Mouse (Mus musculus): ENCODE measurements around the gene Arfgap3. TPM values are rescaled to one million over a fixed set of nuclear protein-coding genes. Genes with fewer than 3 reads are reported as not detected.
"Not testable (repeated sequence)": the region's sequence is repeated elsewhere in the genome, so short reads cannot be mapped to it uniquely, and the experiment has no call there.

Gene Arfgap3
- polyA plus RNA-seq, 1 experiment, result 139 TPM

DNA sequence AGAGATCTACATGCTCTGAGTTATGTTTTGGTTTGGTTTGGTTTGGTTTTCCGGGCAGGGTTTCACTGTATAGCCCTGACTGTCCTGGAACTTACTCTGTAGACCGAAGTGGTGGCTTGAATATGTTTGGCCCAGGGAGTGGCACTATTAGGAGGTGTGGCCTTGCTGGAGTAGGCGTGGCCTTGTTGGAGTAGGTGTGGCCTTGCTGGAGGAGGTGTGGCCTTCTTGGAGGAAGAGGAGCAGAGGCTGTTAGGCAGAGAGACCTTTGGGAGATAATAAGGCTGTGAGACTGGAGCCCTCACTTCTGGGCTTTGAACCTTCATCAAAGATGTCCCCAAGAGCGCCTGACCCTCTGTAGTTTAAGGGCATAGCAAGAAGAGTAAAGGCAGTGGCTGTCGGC, 71.5 kb downstream of the Arfgap3 start:
- no peak for TF ChIP-seq CTCF (IDR thresholded peaks at IDR 0.05; ENCODE audit: control insufficient read depth, insufficient read depth, insufficient replicate concordance, low read depth, low read length)
- TF ChIP-seq POLR2A (IDR thresholded peaks at IDR 0.05; ENCODE audit: control insufficient read depth, low read depth, low read length), result no peak
- no peaks in the 10 kb centered on the region for H3K27me3 ChIP-seq (ENCODE audit: control insufficient read depth, insufficient read depth, low read length)
- no peaks in the 10 kb centered on the region for H3K4me1 ChIP-seq (ENCODE audit: control insufficient read depth, insufficient read depth, low read length)
- H3K4me3 ChIP-seq (ENCODE audit: control insufficient read depth, low read depth, low read length), result no peak overlapping the region
- no peak overlapping the region for H3K27ac ChIP-seq (ENCODE audit: control insufficient read depth, insufficient read depth, low read depth, low read length)
- H3K36me3 ChIP-seq (ENCODE audit: control insufficient read depth, insufficient read depth, low read length), result no peaks in the 10 kb centered on the region

DNA sequence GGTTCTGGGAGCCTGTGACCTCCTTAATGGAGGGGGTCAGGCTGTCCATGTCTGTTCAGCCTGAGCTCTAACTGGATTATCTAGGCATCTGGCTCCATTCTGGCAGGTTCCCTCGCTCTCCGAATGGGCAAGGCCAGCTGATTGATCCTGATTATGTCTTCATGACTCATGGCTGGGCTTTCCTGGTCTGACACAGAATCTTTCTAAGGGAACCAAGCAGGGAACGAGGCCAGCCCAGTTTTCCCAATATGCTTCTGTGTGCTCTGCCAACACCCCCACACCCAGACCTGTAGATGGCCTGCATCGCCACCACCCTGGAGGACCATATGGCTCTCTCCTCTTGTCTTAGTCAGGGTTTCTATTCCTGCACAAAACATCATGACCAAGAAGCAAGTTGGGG, 72.6 kb downstream of the Arfgap3 start:
- TF ChIP-seq CTCF (IDR thresholded peaks at IDR 0.05; ENCODE audit: control insufficient read depth, insufficient read depth, insufficient replicate concordance, low read depth, low read length) (no peak), POLR2A (IDR thresholded peaks at IDR 0.05; ENCODE audit: control insufficient read depth, low read depth, low read length) (no peak)

DNA sequence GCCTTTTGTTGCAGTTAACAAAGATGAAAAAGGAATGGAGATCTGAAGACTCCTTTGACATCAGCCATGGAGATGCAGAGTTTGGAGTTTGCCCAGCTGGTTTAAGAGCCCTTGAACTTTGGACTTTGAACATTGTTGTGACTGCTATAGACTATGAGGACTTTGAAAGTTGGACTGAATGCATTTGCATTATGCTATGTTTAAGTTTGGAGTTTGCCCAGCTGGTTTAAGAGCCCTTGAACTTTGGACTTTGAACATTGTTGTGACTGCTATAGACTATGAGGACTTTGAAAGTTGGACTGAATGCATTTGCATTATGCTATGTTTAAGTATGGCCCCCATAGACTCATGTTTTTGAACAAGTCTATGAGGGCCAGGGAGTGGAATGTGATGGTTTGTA, 75.8 kb downstream of the Arfgap3 start:
- not testable (repeated sequence) for H3K27me3 ChIP-seq (ENCODE audit: control insufficient read depth, insufficient read depth, low read length); H3K4me3 ChIP-seq (ENCODE audit: control insufficient read depth, low read depth, low read length); H3K4me1 ChIP-seq (ENCODE audit: control insufficient read depth, insufficient read depth, low read length); H3K36me3 ChIP-seq (ENCODE audit: control insufficient read depth, insufficient read depth, low read length); H3K27ac ChIP-seq (ENCODE audit: control insufficient read depth, insufficient read depth, low read depth, low read length)

More for the DNA sequence above, 72.6 kb downstream of the Arfgap3 start:
- Histone ChIP-seq H3K36me3 (ENCODE audit: control insufficient read depth, insufficient read depth, low read length) (no peaks in the 10 kb centered on the region), H3K4me3 (ENCODE audit: control insufficient read depth, low read depth, low read length) (no peak overlapping the region), H3K4me1 (ENCODE audit: control insufficient read depth, insufficient read depth, low read length) (no peaks in the 10 kb centered on the region), H3K27ac (ENCODE audit: control insufficient read depth, insufficient read depth, low read depth, low read length) (no peak overlapping the region), H3K27me3 (ENCODE audit: control insufficient read depth, insufficient read depth, low read length) (no peaks in the 10 kb centered on the region)

DNA sequence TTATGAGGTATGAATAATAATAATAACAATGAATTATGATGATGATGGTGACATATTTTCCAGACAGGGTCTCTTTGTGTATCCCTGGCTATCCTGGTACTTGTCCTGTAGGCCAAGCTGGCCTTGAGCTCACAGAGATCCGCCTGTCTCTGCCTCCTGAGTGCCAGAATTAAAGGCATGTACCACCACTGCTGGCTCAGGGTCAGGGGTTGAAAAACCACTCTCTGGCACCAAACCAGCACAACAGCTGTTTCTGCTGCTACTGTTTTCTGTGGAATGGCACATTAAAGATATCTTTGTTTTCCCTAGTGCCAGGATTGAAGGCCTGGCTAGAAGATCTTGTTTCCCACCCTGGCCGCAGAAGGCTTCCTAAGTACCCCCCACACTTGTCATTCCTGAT, 77.0 kb downstream of the Arfgap3 start:
- no peak for TF ChIP-seq POLR2A (IDR thresholded peaks at IDR 0.05; ENCODE audit: control insufficient read depth, low read depth, low read length)
- TF ChIP-seq CTCF (IDR thresholded peaks at IDR 0.05; ENCODE audit: control insufficient read depth, insufficient read depth, insufficient replicate concordance, low read depth, low read length), result no peak
- no peak overlapping the region for H3K4me3 ChIP-seq (ENCODE audit: control insufficient read depth, low read depth, low read length)
- no peaks in the 10 kb centered on the region for H3K27me3 ChIP-seq (ENCODE audit: control insufficient read depth, insufficient read depth, low read length)
- H3K36me3 ChIP-seq (ENCODE audit: control insufficient read depth, insufficient read depth, low read length), result no peaks in the 10 kb centered on the region
- no peak overlapping the region for H3K27ac ChIP-seq (ENCODE audit: control insufficient read depth, insufficient read depth, low read depth, low read length)
- H3K4me1 ChIP-seq (ENCODE audit: control insufficient read depth, insufficient read depth, low read length), result no peaks in the 10 kb centered on the region

DNA sequence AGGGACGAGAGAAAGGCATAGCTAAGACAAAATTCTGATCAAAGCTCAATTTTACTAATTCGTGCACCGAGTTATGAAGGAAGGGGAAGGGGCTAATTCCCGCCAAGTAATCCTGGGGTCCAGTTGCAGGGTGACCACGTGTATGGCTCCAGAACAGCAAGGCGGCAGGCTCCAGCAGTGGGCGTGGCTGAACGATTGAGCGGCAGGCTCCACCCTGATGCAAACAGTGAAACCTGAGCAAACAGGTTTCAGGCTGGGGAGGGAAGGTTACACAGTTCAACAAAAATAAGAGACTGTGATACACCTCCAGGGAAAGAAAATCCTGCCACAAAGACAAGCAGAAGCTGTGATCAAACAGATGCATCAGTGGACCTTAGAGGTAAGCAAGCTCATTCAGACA, 78.8 kb downstream of the Arfgap3 start:
- not testable (repeated sequence) for H3K4me3 ChIP-seq (ENCODE audit: control insufficient read depth, low read depth, low read length); H3K4me1 ChIP-seq (ENCODE audit: control insufficient read depth, insufficient read depth, low read length); H3K36me3 ChIP-seq (ENCODE audit: control insufficient read depth, insufficient read depth, low read length); H3K27me3 ChIP-seq (ENCODE audit: control insufficient read depth, insufficient read depth, low read length); H3K27ac ChIP-seq (ENCODE audit: control insufficient read depth, insufficient read depth, low read depth, low read length)

DNA sequence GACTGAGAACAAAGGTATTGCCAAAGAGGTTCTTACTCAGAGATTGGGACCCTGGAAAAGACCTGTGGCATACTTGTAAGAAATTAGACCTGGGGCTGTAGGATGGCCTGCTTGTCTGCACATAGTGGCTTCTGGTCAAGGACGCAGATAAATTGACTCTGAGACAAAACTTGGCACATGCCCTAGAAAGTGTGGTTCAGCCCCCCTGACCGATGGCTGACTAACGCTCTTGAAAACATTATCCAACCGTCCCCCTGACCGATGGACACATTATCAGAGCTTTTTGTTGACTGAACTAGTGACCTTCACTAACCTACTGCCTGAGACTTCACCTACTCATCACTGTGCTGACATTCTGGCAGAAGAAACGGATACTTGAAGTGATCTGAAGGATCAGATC, 80.1 kb downstream of the Arfgap3 start:
- not testable (repeated sequence) for H3K4me1 ChIP-seq (ENCODE audit: control insufficient read depth, insufficient read depth, low read length); H3K27ac ChIP-seq (ENCODE audit: control insufficient read depth, insufficient read depth, low read depth, low read length); H3K4me3 ChIP-seq (ENCODE audit: control insufficient read depth, low read depth, low read length); H3K27me3 ChIP-seq (ENCODE audit: control insufficient read depth, insufficient read depth, low read length); H3K36me3 ChIP-seq (ENCODE audit: control insufficient read depth, insufficient read depth, low read length)

DNA sequence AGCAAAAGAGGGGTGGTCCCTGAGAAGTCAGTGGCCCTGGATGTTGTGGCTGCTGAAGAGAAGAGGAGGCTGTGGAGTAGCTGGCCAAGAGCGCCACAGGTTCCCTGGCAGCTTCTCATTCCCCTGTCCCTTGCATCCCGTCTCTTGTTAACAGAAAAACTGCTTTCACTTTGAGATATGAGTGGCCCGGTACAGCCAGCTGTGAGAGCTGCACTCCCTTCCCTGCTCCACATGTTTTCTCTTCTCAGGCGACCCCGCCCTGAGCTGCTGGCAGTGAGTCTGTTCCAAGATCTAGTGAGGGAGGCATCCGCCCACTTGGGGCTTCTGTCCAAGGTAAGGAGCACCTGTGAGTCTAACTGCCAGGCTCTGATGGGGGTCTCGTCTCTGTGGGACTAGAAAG, 81.6 kb downstream of the Arfgap3 start:
- not testable (repeated sequence) for H3K4me3 ChIP-seq (ENCODE audit: control insufficient read depth, low read depth, low read length); H3K27me3 ChIP-seq (ENCODE audit: control insufficient read depth, insufficient read depth, low read length); H3K4me1 ChIP-seq (ENCODE audit: control insufficient read depth, insufficient read depth, low read length); H3K36me3 ChIP-seq (ENCODE audit: control insufficient read depth, insufficient read depth, low read length); H3K27ac ChIP-seq (ENCODE audit: control insufficient read depth, insufficient read depth, low read depth, low read length)

DNA sequence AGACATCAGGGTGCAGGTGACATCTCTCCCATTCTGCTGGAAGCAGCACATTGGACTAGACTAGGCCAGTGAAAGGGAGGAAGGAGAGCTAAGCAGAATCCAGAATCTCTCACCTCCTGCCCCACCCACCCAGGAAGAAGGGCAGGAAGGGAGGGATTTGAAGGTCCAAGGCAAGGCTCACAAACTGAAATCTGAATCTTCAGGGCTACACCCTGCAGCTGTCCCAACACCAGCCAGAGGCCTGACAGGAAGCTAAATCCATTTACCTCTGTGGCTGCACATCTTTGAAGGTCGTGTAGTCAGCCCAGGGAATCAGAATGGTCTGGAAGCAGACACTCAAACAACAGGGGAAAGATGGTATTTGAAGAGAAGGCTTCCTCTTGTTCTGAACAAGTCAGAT, 84.8 kb downstream of the Arfgap3 start:
- TF ChIP-seq CTCF (IDR thresholded peaks at IDR 0.05; ENCODE audit: control insufficient read depth, insufficient read depth, insufficient replicate concordance, low read depth, low read length) (no peak), POLR2A (IDR thresholded peaks at IDR 0.05; ENCODE audit: control insufficient read depth, low read depth, low read length) (no peak)
- no peaks in the 10 kb centered on the region for H3K4me1 ChIP-seq (ENCODE audit: control insufficient read depth, insufficient read depth, low read length)
- H3K27ac ChIP-seq (ENCODE audit: control insufficient read depth, insufficient read depth, low read depth, low read length), result no peak overlapping the region

DNA sequence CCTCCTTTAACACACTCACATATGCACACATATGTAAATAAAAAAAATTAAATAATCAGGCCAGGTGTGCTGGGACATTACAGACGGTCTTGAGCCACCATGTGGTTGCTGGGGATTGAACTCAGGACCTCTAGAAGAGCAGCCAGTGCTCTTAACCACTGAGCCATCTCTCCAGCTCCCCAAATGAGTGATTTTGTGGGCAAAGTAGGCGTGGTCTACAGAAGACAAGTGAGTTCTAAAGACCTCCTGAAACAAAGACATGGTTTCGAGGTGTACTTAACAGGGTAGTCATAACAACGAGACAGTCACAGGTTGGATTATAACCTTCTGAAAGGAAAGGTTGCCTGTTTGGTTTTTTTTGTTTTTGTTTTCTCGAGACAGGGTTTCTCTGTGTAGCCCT, 86.6 kb downstream of the Arfgap3 start:
- TF ChIP-seq POLR2A (IDR thresholded peaks at IDR 0.05; ENCODE audit: control insufficient read depth, low read depth, low read length) (no peak), CTCF (IDR thresholded peaks at IDR 0.05; ENCODE audit: control insufficient read depth, insufficient read depth, insufficient replicate concordance, low read depth, low read length) (no peak)
- Histone ChIP-seq H3K27ac (ENCODE audit: control insufficient read depth, insufficient read depth, low read depth, low read length) (no peak overlapping the region), H3K4me1 (ENCODE audit: control insufficient read depth, insufficient read depth, low read length) (no peaks in the 10 kb centered on the region), H3K4me3 (ENCODE audit: control insufficient read depth, low read depth, low read length) (no peak overlapping the region), H3K27me3 (ENCODE audit: control insufficient read depth, insufficient read depth, low read length) (no peaks in the 10 kb centered on the region), H3K36me3 (ENCODE audit: control insufficient read depth, insufficient read depth, low read length) (no peaks in the 10 kb centered on the region)

More for the DNA sequence above, 84.8 kb downstream of the Arfgap3 start:
- Histone ChIP-seq H3K4me3 (ENCODE audit: control insufficient read depth, low read depth, low read length) (no peak overlapping the region), H3K36me3 (ENCODE audit: control insufficient read depth, insufficient read depth, low read length) (no peaks in the 10 kb centered on the region), H3K27me3 (ENCODE audit: control insufficient read depth, insufficient read depth, low read length) (no peaks in the 10 kb centered on the region)
